13 mouse cellular contexts compared by ENCODE assay signal in genomic region chr17:30194091-30194490, GRCm38 (mm10).
DNase-seq lines count a peak whose midpoint lies in the region; ATAC-seq and TF ChIP-seq lines count a peak whose summit lies in the region.
"Had no signal": no experiment of that assay in that cellular context is flagged by ENCODE, and none has a peak within 500 bp of the region (broad histone marks: within the 10 kb centered on the region; RNA-seq: fewer than 3 reads in every experiment).

No protein-coding gene starts in this region.

- H3K4me1 ChIP-seq in kidney, embryonic 16.5 days (ENCODE audit: insufficient read depth, low read length), result peaks cover 46% of the 10 kb centered on the region
- H3K4me1 ChIP-seq in neural tube, embryonic 13.5 days (replicated peaks), result peaks cover 98% of the 10 kb centered on the region
- peaks cover 69% of the 10 kb centered on the region for H3K4me1 ChIP-seq in olfactory bulb, adult 2 months (ENCODE audit: control insufficient read depth, insufficient read depth, low read length)
- 0 out of 2 replicates have a peak, but pooled peaks cover 6% of the 10 kb centered on the region for H3K4me1 ChIP-seq in stomach, postnatal 0 days (replicated peaks; ENCODE audit: control insufficient read depth, insufficient read depth)

- TF ChIP-seq POLR2A in olfactory bulb, adult 2 months (IDR thresholded peaks at IDR 0.05; ENCODE audit: insufficient read depth, low read depth, low read length), result no peak

- H3K4me3 ChIP-seq in kidney, embryonic 16.5 days (ENCODE audit: low read length), result no peak overlapping the region
- H3K4me3 ChIP-seq in neural tube, embryonic 13.5 days, result no peak overlapping the region
- H3K4me3 ChIP-seq in olfactory bulb, adult 2 months (ENCODE audit: insufficient read depth, low read depth, low read length), result no peak overlapping the region
- H3K4me3 ChIP-seq in stomach, postnatal 0 days (ENCODE audit: low read depth, low read length), result no peak overlapping the region

- TF ChIP-seq EP300 in stomach, postnatal 0 days (optimal IDR thresholded peaks at IDR 0.05), result no peak

- H3K36me3 ChIP-seq in kidney, embryonic 16.5 days (ENCODE audit: insufficient read depth, low read length), result no peaks in the 10 kb centered on the region
- H3K36me3 ChIP-seq in neural tube, embryonic 13.5 days, result peaks cover 8% of the 10 kb centered on the region
- H3K36me3 ChIP-seq in stomach, postnatal 0 days (ENCODE audit: control insufficient read depth, insufficient read depth, low read length), result peaks cover 6% of the 10 kb centered on the region; the same call in 1 of the 2 replicates

- H3K27me3 ChIP-seq in kidney, embryonic 16.5 days (ENCODE audit: insufficient read depth, low read length), result no peaks in the 10 kb centered on the region
- H3K27me3 ChIP-seq in neural tube, embryonic 13.5 days, result no peaks in the 10 kb centered on the region
- no peaks in the 10 kb centered on the region for H3K27me3 ChIP-seq in stomach, postnatal 0 days (ENCODE audit: control insufficient read depth, insufficient read depth, low read length)

- no peaks in the 10 kb centered on the region for H3K9me3 ChIP-seq in kidney, embryonic 16.5 days (ENCODE audit: low read length)
- no peaks in the 10 kb centered on the region for H3K9me3 ChIP-seq in neural tube, embryonic 13.5 days
- no peaks in the 10 kb centered on the region for H3K9me3 ChIP-seq in stomach, postnatal 0 days (ENCODE audit: control insufficient read depth, low read length)
- H3K9me3 ChIP-seq: G1E had no signal

- no peak overlapping the region for H3K9ac ChIP-seq in kidney, embryonic 16.5 days (replicated peaks; ENCODE audit: low read length)
- no peak overlapping the region for H3K9ac ChIP-seq in neural tube, embryonic 13.5 days
- no peak overlapping the region for H3K9ac ChIP-seq in stomach, postnatal 0 days (ENCODE audit: low read length)

- no peak for TF ChIP-seq CTCF in olfactory bulb, adult 2 months (IDR thresholded peaks at IDR 0.05; ENCODE audit: insufficient read depth, low read depth, low read length)
- TF ChIP-seq CTCF in stomach, postnatal 0 days (IDR thresholded peaks at IDR 0.05; ENCODE audit: low read depth), result no peak

- no peak overlapping the region for H3K27ac ChIP-seq in kidney, embryonic 16.5 days (ENCODE audit: low read length)
- peak overlapping the region; percentile 71 for H3K27ac ChIP-seq in neural tube, embryonic 13.5 days (replicated peaks)
- peak overlapping the region; percentile 86; the same call in 1 of the 2 replicates for H3K27ac ChIP-seq in olfactory bulb, adult 2 months (ENCODE audit: insufficient read depth, low read depth, low read length)
- no peak overlapping the region for H3K27ac ChIP-seq in stomach, postnatal 0 days (replicated peaks)

- H3K4me2 ChIP-seq in kidney, embryonic 16.5 days (replicated peaks; ENCODE audit: low read depth, low read length), result no peak overlapping the region
- no peak overlapping the region for H3K4me2 ChIP-seq in neural tube, embryonic 13.5 days
- no peak overlapping the region for H3K4me2 ChIP-seq in stomach, postnatal 0 days (replicated peaks; ENCODE audit: low read depth)

- ATAC-seq in kidney, embryonic 16.5 days (ENCODE audit: low FRiP score, low TSS enrichment), result no peak
- no peak for ATAC-seq in neural tube, embryonic 13.5 days (ENCODE audit: low read depth)
- ATAC-seq in stomach, postnatal 0 days (ENCODE audit: low FRiP score, low TSS enrichment), result no peak

- DNase-seq in adrenal gland, adult (ENCODE audit: inconsistent age in 2 of 2, low spot score in 1 of 2), result peak; percentile 51 to 78
- DNase-seq in adrenal gland, postnatal 14 days, result no peak
- DNase-seq in kidney, adult 18-20 months, result peak; percentile 2
- DNase-seq in neural tube, embryonic 10.5 days (ENCODE audit: extremely low spot score, low spot score), result no peak
- DNase-seq in stomach, postnatal 0 days (ENCODE audit: low spot score), result no peak
- DNase-seq: cerebellum, adult 9-11 months; gastrocnemius, postnatal 10 days; lung, postnatal 14 days; thymus, postnatal 25 days had no signal

- 67% methylated on average over 3 of the region's 3 CpGs for WGBS in kidney, embryonic 16.5 days
- WGBS in neural tube, embryonic 13.5 days, result 47% methylated on average over 3 of the region's 3 CpGs
- WGBS in olfactory bulb, adult 2 months, result 41% methylated on average over 3 of the region's 3 CpGs
- 54% methylated on average over 3 of the region's 3 CpGs for WGBS in stomach, postnatal 0 days

Comparison
In these comparisons a context has a peak if more than half of its experiments do, and no peak if none do; other contexts are left out.
1. DNase-seq: peak in adrenal gland, adult (2 of 2) and kidney, adult 18-20 months (single experiment); none in adrenal gland, postnatal 14 days (single experiment), neural tube, embryonic 10.5 days (single experiment) and stomach, postnatal 0 days (single experiment).
2. H3K27ac ChIP-seq: peak in neural tube, embryonic 13.5 days (single experiment) and olfactory bulb, adult 2 months (single experiment); none in kidney, embryonic 16.5 days (single experiment) and stomach, postnatal 0 days (single experiment).